Mouse (Mus musculus): ENCODE measurements at regions not wholly inside any gene's neighbourhood (a gene's known extent, or its start where the extent isn't known, plus 50 kb on each side); places are given as distances from the start of the nearest gene placed in this dataset.
"Not testable (repeated sequence)": the region's sequence is repeated elsewhere in the genome, so short reads cannot be mapped to it uniquely, and the experiment has no call there.

- Histone ChIP-seq H3K4me2 (ENCODE audit: low read depth) (no peak overlapping the region), H3ac (ENCODE audit: control insufficient read depth, insufficient read length) (no peak overlapping the region), H3K36me3 (ENCODE audit: control insufficient read depth, insufficient read depth) (no peaks in the 10 kb centered on the region), H3K79me2 (ENCODE audit: control insufficient read depth, insufficient read depth) (no peaks in the 10 kb centered on the region), H3K27me3 (ENCODE audit: control insufficient read depth, insufficient read depth, insufficient read length) (no peaks in the 10 kb centered on the region), H3K4me3 (no peak overlapping the region)
- TF ChIP-seq POLR2A (IDR thresholded peaks at IDR 0.05; ENCODE audit: insufficient read length, low read depth), result no peak
- TF ChIP-seq MAX (IDR thresholded peaks at IDR 0.05; ENCODE audit: low read depth), result no peak
- no peak for TF ChIP-seq TCF3 (IDR thresholded peaks at IDR 0.05; ENCODE audit: insufficient read length, low read depth)
- no peak for TF ChIP-seq TCF12 (IDR thresholded peaks at IDR 0.05; ENCODE audit: insufficient read depth, poor library complexity, severe bottlenecking)
Measured at GRCm38 (mm10) chr1:184166951-184167350, 132.8 kb upstream of the 1700056E22Rik start.

GRCm38 (mm10) chr1:184162526-184162925, 128.4 kb upstream of the 1700056E22Rik start:
- not testable (repeated sequence) for H3K79me2 ChIP-seq (ENCODE audit: control insufficient read depth, insufficient read depth); H3K36me3 ChIP-seq (ENCODE audit: control insufficient read depth, insufficient read depth); H3K4me3 ChIP-seq; H3ac ChIP-seq (ENCODE audit: control insufficient read depth, insufficient read length); H3K4me2 ChIP-seq (ENCODE audit: low read depth); H3K27me3 ChIP-seq (ENCODE audit: control insufficient read depth, insufficient read depth, insufficient read length)

GRCm38 (mm10) chr1:184147713-184148112, 113.6 kb upstream of the 1700056E22Rik start:
- H3K4me3 ChIP-seq, result no peak overlapping the region
- H3K4me2 ChIP-seq (ENCODE audit: low read depth), result no peak overlapping the region
- H3K36me3 ChIP-seq (ENCODE audit: control insufficient read depth, insufficient read depth), result no peaks in the 10 kb centered on the region
- no peak overlapping the region for H3ac ChIP-seq (ENCODE audit: control insufficient read depth, insufficient read length)
- no peaks in the 10 kb centered on the region for H3K27me3 ChIP-seq (ENCODE audit: control insufficient read depth, insufficient read depth, insufficient read length)
- TF ChIP-seq POLR2AphosphoS2 (IDR thresholded peaks at IDR 0.05; ENCODE audit: insufficient read length, low read depth) (no peak), MYOD1 (IDR thresholded peaks at IDR 0.05; ENCODE audit: control insufficient read depth in 1 of 3, insufficient read length in 2 of 3, low read depth in 2 of 3) (peak in 1 of 3 experiments; percentile 62), TCF12 (IDR thresholded peaks at IDR 0.05; ENCODE audit: insufficient read depth, poor library complexity, severe bottlenecking) (no peak), SRF (IDR thresholded peaks at IDR 0.05; ENCODE audit: control insufficient read depth, insufficient read length, low read depth) (no peak), CEBPB (IDR thresholded peaks at IDR 0.05; ENCODE audit: insufficient read depth, poor library complexity, severe bottlenecking) (no peak), E2F4 (IDR thresholded peaks at IDR 0.05; ENCODE audit: insufficient read depth) (no peak), POLR2A (IDR thresholded peaks at IDR 0.05; ENCODE audit: insufficient read length, low read depth) (no peak), MYOG (IDR thresholded peaks at IDR 0.05; ENCODE audit: control insufficient read depth in 1 of 3, insufficient read depth in 1 of 3, insufficient read length in 2 of 3, low read depth in 2 of 3) (peak in 1 of 3 experiments; percentile 6), MAX (IDR thresholded peaks at IDR 0.05; ENCODE audit: low read depth) (no peak), TCF3 (IDR thresholded peaks at IDR 0.05; ENCODE audit: insufficient read length, low read depth) (no peak), REST (IDR thresholded peaks at IDR 0.05; ENCODE audit: insufficient read depth, insufficient read length) (no peak), USF1 (IDR thresholded peaks at IDR 0.05; ENCODE audit: low read depth) (no peak)
- no peaks in the 10 kb centered on the region for H3K79me2 ChIP-seq (ENCODE audit: control insufficient read depth, insufficient read depth)

- no peak overlapping the region for H3ac ChIP-seq (ENCODE audit: control insufficient read depth, insufficient read length)
- no peak overlapping the region for H3K4me3 ChIP-seq
- H3K79me2 ChIP-seq (ENCODE audit: control insufficient read depth, insufficient read depth), result no peaks in the 10 kb centered on the region
- no peaks in the 10 kb centered on the region for H3K27me3 ChIP-seq (ENCODE audit: control insufficient read depth, insufficient read depth, insufficient read length)
- no peaks in the 10 kb centered on the region for H3K36me3 ChIP-seq (ENCODE audit: control insufficient read depth, insufficient read depth)
- no peak for TF ChIP-seq USF1 (IDR thresholded peaks at IDR 0.05; ENCODE audit: low read depth)
- no peak for TF ChIP-seq TCF12 (IDR thresholded peaks at IDR 0.05; ENCODE audit: insufficient read depth, poor library complexity, severe bottlenecking)
- TF ChIP-seq MYOD1 (IDR thresholded peaks at IDR 0.05; ENCODE audit: control insufficient read depth in 1 of 3, insufficient read length in 2 of 3, low read depth in 2 of 3), result no peak
- H3K4me2 ChIP-seq (ENCODE audit: low read depth), result no peak overlapping the region
Measured at GRCm38 (mm10) chr1:184142974-184143373, 108.9 kb upstream of the 1700056E22Rik start.

GRCm38 (mm10) chr1:184140486-184140885, 106.4 kb upstream of the 1700056E22Rik start:
- no peaks in the 10 kb centered on the region for H3K27me3 ChIP-seq (ENCODE audit: control insufficient read depth, insufficient read depth, insufficient read length)
- H3K79me2 ChIP-seq (ENCODE audit: control insufficient read depth, insufficient read depth), result no peaks in the 10 kb centered on the region
- TF ChIP-seq MYOG (IDR thresholded peaks at IDR 0.05; ENCODE audit: control insufficient read depth in 1 of 3, insufficient read depth in 1 of 3, insufficient read length in 2 of 3, low read depth in 2 of 3) (no peak), TCF3 (IDR thresholded peaks at IDR 0.05; ENCODE audit: insufficient read length, low read depth) (no peak), E2F4 (IDR thresholded peaks at IDR 0.05; ENCODE audit: insufficient read depth) (no peak), USF1 (IDR thresholded peaks at IDR 0.05; ENCODE audit: low read depth) (no peak), POLR2A (IDR thresholded peaks at IDR 0.05; ENCODE audit: insufficient read length, low read depth) (no peak), POLR2AphosphoS2 (IDR thresholded peaks at IDR 0.05; ENCODE audit: insufficient read length, low read depth) (no peak), REST (IDR thresholded peaks at IDR 0.05; ENCODE audit: insufficient read depth, insufficient read length) (no peak), TCF12 (IDR thresholded peaks at IDR 0.05; ENCODE audit: insufficient read depth, poor library complexity, severe bottlenecking) (no peak)
- H3ac ChIP-seq (ENCODE audit: control insufficient read depth, insufficient read length), result no peak overlapping the region
- H3K4me2 ChIP-seq (ENCODE audit: low read depth), result peak overlapping the region; percentile 46
- no peaks in the 10 kb centered on the region for H3K36me3 ChIP-seq (ENCODE audit: control insufficient read depth, insufficient read depth)
- H3K4me3 ChIP-seq, result no peak overlapping the region

- Histone ChIP-seq H3ac (ENCODE audit: control insufficient read depth, insufficient read length) (no peak overlapping the region), H3K79me2 (ENCODE audit: control insufficient read depth, insufficient read depth) (no peaks in the 10 kb centered on the region), H3K4me2 (ENCODE audit: low read depth) (peak overlapping the region; percentile 46), H3K4me3 (no peak overlapping the region), H3K27me3 (ENCODE audit: control insufficient read depth, insufficient read depth, insufficient read length) (no peaks in the 10 kb centered on the region), H3K36me3 (ENCODE audit: control insufficient read depth, insufficient read depth) (no peaks in the 10 kb centered on the region)
- TF ChIP-seq CEBPB (IDR thresholded peaks at IDR 0.05; ENCODE audit: insufficient read depth, poor library complexity, severe bottlenecking) (peak; percentile 52; the same call in 1 of the 2 replicates), REST (IDR thresholded peaks at IDR 0.05; ENCODE audit: insufficient read depth, insufficient read length) (no peak)
Measured at GRCm38 (mm10) chr1:184140082-184140481, 106.0 kb upstream of the 1700056E22Rik start.
